Mouse (Mus musculus) adrenal gland (tissue): Measurements from ENCODE around the gene Sult6b2.

Source experiments
- intact Hi-C: fragments of 180-260 bp; cut with DNase I; formaldehyde crosslinking; loops from one replicate; pipeline ENCODE4 v1.15.1; 2025

The Sult6b2 gene

GRCm38 (mm10) chr6:142743193-142743592, 61.1 kb downstream of the Sult6b2 start:
- intact Hi-C loops, result no loop called here

- intact Hi-C loops, result no loop called here
Measured at GRCm38 (mm10) chr6:142741763-142742162, 62.5 kb downstream of the Sult6b2 start.

DNA sequence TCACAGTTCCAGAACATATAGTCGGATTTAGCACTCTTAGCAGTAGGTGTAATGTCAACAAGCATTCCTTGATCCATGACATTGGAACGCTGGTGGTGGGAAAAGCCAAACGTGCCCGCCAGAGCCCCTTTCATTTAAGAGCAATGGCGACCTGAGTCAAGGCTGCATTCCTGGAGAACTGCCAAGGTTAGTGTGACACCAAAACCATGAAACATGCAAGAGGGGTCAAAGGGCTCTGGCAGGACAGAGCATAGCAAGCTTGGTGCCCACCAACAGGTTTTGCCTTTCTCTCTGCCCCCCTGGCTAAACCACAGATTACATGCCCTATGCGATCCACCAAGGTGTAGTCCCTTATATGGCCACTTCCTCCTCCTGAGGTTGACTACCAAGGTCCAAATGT, 65.7 kb downstream of the Sult6b2 start:
- intact Hi-C loops, result no loop called here

- intact Hi-C loops, result no loop called here
Measured at GRCm38 (mm10) chr6:142738225-142738624, 66.1 kb downstream of the Sult6b2 start.

GRCm38 (mm10) chr6:142735302-142736005, 68.8 kb downstream of the Sult6b2 start:
- intact Hi-C loops, result loop anchor here (1.0 kb wide), 1 partner anchor 210 kb away; no protein-coding TSS in a partner anchor
